ENCODE assay signal across 13 mouse cellular contexts in genomic region chr6:54117001-54117591, GRCm38 (mm10).
A peak's percentile ranks its signal among the peaks of the same experiment; 100 is the strongest.
DNase-seq lines count a peak whose midpoint lies in the region; ATAC-seq and TF ChIP-seq lines count a peak whose summit lies in the region.
"Had no signal": no experiment of that assay in that cellular context is flagged by ENCODE, and none has a peak within 500 bp of the region (broad histone marks: within the 10 kb centered on the region; RNA-seq: fewer than 3 reads in every experiment).

No protein-coding gene starts in this region.

- peaks cover 21% of the 10 kb centered on the region; the same call in 1 of the 2 replicates for H3K79me2 ChIP-seq in liver, adult 2 months (ENCODE audit: control insufficient read depth, insufficient read depth, low read length)

- 84% methylated on average over 7 of the region's 7 CpGs for WGBS in liver, adult 2 months
- 63% methylated on average over 7 of the region's 7 CpGs for WGBS in liver, embryonic 11.5 days

- no peak for ATAC-seq in liver, embryonic 11.5 days (replicated peaks; ENCODE audit: low FRiP score)
- ATAC-seq in common myeloid progenitor, adult 5-6 weeks (replicated peaks; ENCODE audit: low read depth, poor library complexity, severe bottlenecking), result peak; percentile 65
- peak; percentile 70 for ATAC-seq in megakaryocyte progenitor cell, adult 5-6 weeks (replicated peaks; ENCODE audit: poor library complexity)
- ATAC-seq in cerebellum, adult (ENCODE audit: insufficient number of reproducible peaks, low FRiP score, low TSS enrichment), result no peak
- ATAC-seq: activated CD4-positive, CD25-positive, alpha-beta regulatory T cell, adult 4 months; midbrain, embryonic 15.5 days had no signal

- H3K36me3 ChIP-seq in liver, adult 2 months (ENCODE audit: control insufficient read depth, insufficient read depth, low read length), result no peaks in the 10 kb centered on the region
- no peaks in the 10 kb centered on the region for H3K36me3 ChIP-seq in liver, embryonic 11.5 days (ENCODE audit: control insufficient read depth, insufficient read depth, low read length)
- H3K36me3 ChIP-seq: midbrain, embryonic 15.5 days had no signal

- peak; percentile 42 for DNase-seq in liver, adult 2 months (ENCODE audit: extremely low read depth, low read depth, low spot score)
- no peak for DNase-seq in liver, embryonic 11.5 days (ENCODE audit: low spot score)
- DNase-seq in spleen, postnatal 36 days (ENCODE audit: low spot score in 2 of 2), result peak; percentile 76 to 82
- no peak for DNase-seq in gastrocnemius, postnatal 14 days
- DNase-seq: embryo, embryonic 11 days; gastrocnemius, adult 2 months; lung, adult 2 months; thymus, postnatal 4 days had no signal

- H3K27me3 ChIP-seq in liver, adult 2 months (ENCODE audit: control insufficient read depth, insufficient read depth, low read length), result no peaks in the 10 kb centered on the region
- no peaks in the 10 kb centered on the region for H3K27me3 ChIP-seq in liver, embryonic 11.5 days (replicated peaks; ENCODE audit: control insufficient read depth, insufficient read depth, low read length)
- H3K27me3 ChIP-seq: midbrain, embryonic 15.5 days had no signal

- intact Hi-C loops in gastrocnemius, postnatal 14 days (cut with DNase I; ENCODE audit: low total_unique reads), result no loop called here

- H3K4me3 ChIP-seq in liver, adult 2 months (ENCODE audit: insufficient read depth, low read depth, low read length), result no peak overlapping the region
- H3K4me3 ChIP-seq in liver, embryonic 11.5 days (ENCODE audit: low read depth, low read length), result no peak overlapping the region
- H3K4me3 ChIP-seq: gastrocnemius, adult 2 months; midbrain, embryonic 15.5 days had no signal

- H3K4me2 ChIP-seq in liver, embryonic 11.5 days, result no peak overlapping the region
- H3K4me2 ChIP-seq: midbrain, embryonic 15.5 days had no signal

- TF ChIP-seq POLR2A in liver, adult 2 months (IDR thresholded peaks at IDR 0.05; ENCODE audit: extremely low read depth, insufficient read depth, low read length), result no peak

- H3K9ac ChIP-seq in liver, adult 2 months (ENCODE audit: low read depth, low read length), result no peak overlapping the region
- no peak overlapping the region for H3K9ac ChIP-seq in liver, embryonic 11.5 days (ENCODE audit: low read depth, low read length)
- H3K9ac ChIP-seq: midbrain, embryonic 15.5 days had no signal

- peaks cover 8% of the 10 kb centered on the region for H3K4me1 ChIP-seq in liver, adult 2 months (ENCODE audit: control insufficient read depth, insufficient read depth, low read length)
- 0 out of 2 replicates have a peak, but pooled peaks cover 3% of the 10 kb centered on the region for H3K4me1 ChIP-seq in liver, embryonic 11.5 days (replicated peaks; ENCODE audit: control insufficient read depth, insufficient read depth, low read length)

- TF ChIP-seq CTCF in liver, adult 2 months (IDR thresholded peaks at IDR 0.05; ENCODE audit: low read depth, low read length), result no peak

- H3K27ac ChIP-seq in liver, adult 2 months (replicated peaks; ENCODE audit: insufficient read depth, low read depth, low read length), result no peak overlapping the region
- no peak overlapping the region for H3K27ac ChIP-seq in liver, embryonic 11.5 days (ENCODE audit: low read depth, low read length)
- H3K27ac ChIP-seq: gastrocnemius, adult 2 months; midbrain, embryonic 15.5 days had no signal

- H3K9me3 ChIP-seq in liver, embryonic 11.5 days (ENCODE audit: control insufficient read depth, low read length), result no peaks in the 10 kb centered on the region
- H3K9me3 ChIP-seq: midbrain, embryonic 15.5 days had no signal

Comparison
In these comparisons a context has a peak if more than half of its experiments do, and no peak if none do; other contexts are left out.
1. DNase-seq: peak in liver, adult 2 months (single experiment) and spleen, postnatal 36 days (2 of 2); none in liver, embryonic 11.5 days (single experiment) and gastrocnemius, postnatal 14 days (single experiment).
2. ATAC-seq: peak in common myeloid progenitor, adult 5-6 weeks (single experiment) and megakaryocyte progenitor cell, adult 5-6 weeks (single experiment); none in liver, embryonic 11.5 days (single experiment) and cerebellum, adult (single experiment).